12 mouse cellular contexts compared by ENCODE assay signal in genomic region chr10:96479786-96480185, GRCm38 (mm10).
DNase-seq lines count a peak whose midpoint lies in the region; ATAC-seq lines count a peak whose summit lies in the region.
"Had no signal": no experiment of that assay in that cellular context is flagged by ENCODE, and none has a peak within 500 bp of the region (broad histone marks: within the 10 kb centered on the region; RNA-seq: fewer than 3 reads in every experiment).

No protein-coding gene starts in this region.

- no peak overlapping the region for H3K4me3 ChIP-seq in hindbrain, embryonic 11.5 days (ENCODE audit: low read depth, low read length)
- no peak overlapping the region for H3K4me3 ChIP-seq in hindbrain, embryonic 12.5 days
- no peak overlapping the region for H3K4me3 ChIP-seq in limb, embryonic 12.5 days (replicated peaks)
- H3K4me3 ChIP-seq: megakaryocyte, embryonic 14.5 days had no signal

- H3K27ac ChIP-seq in hindbrain, embryonic 11.5 days (ENCODE audit: low read depth, low read length), result no peak overlapping the region
- no peak overlapping the region for H3K27ac ChIP-seq in hindbrain, embryonic 12.5 days
- no peak overlapping the region for H3K27ac ChIP-seq in limb, embryonic 12.5 days

- no peak for ATAC-seq in hindbrain, embryonic 11.5 days (ENCODE audit: low FRiP score)
- ATAC-seq in hindbrain, embryonic 12.5 days (ENCODE audit: low FRiP score), result no peak
- ATAC-seq in limb, embryonic 12.5 days (ENCODE audit: insufficient number of reproducible peaks, insufficient read depth, low FRiP score, low TSS enrichment, low read depth), result no peak

- no peaks in the 10 kb centered on the region for H3K36me3 ChIP-seq in hindbrain, embryonic 11.5 days (ENCODE audit: control insufficient read depth, insufficient read depth, low read length)
- H3K36me3 ChIP-seq in hindbrain, embryonic 12.5 days, result no peaks in the 10 kb centered on the region
- H3K36me3 ChIP-seq in limb, embryonic 12.5 days, result no peaks in the 10 kb centered on the region

- no peaks in the 10 kb centered on the region for H3K4me1 ChIP-seq in hindbrain, embryonic 11.5 days (replicated peaks; ENCODE audit: control insufficient read depth, insufficient read depth, low read length)
- peaks cover 14% of the 10 kb centered on the region; the same call in 1 of the 2 replicates for H3K4me1 ChIP-seq in hindbrain, embryonic 12.5 days
- H3K4me1 ChIP-seq in limb, embryonic 12.5 days (replicated peaks), result peaks cover 26% of the 10 kb centered on the region
- H3K4me1 ChIP-seq: megakaryocyte, embryonic 14.5 days had no signal

- H3K27me3 ChIP-seq in hindbrain, embryonic 11.5 days (ENCODE audit: control insufficient read depth, insufficient read depth, low read length), result no peaks in the 10 kb centered on the region
- H3K27me3 ChIP-seq in hindbrain, embryonic 12.5 days, result no peaks in the 10 kb centered on the region
- H3K27me3 ChIP-seq in limb, embryonic 12.5 days, result no peaks in the 10 kb centered on the region

- H3K9me3 ChIP-seq in hindbrain, embryonic 11.5 days (ENCODE audit: control insufficient read depth, low read length), result no peaks in the 10 kb centered on the region
- no peaks in the 10 kb centered on the region for H3K9me3 ChIP-seq in hindbrain, embryonic 12.5 days (replicated peaks)
- no peaks in the 10 kb centered on the region for H3K9me3 ChIP-seq in limb, embryonic 12.5 days

- H3K9ac ChIP-seq in hindbrain, embryonic 11.5 days (ENCODE audit: low read depth, low read length), result no peak overlapping the region
- no peak overlapping the region for H3K9ac ChIP-seq in hindbrain, embryonic 12.5 days
- H3K9ac ChIP-seq in limb, embryonic 12.5 days (replicated peaks), result no peak overlapping the region

- WGBS in hindbrain, embryonic 11.5 days, result 68% methylated on average over 8 of the region's 8 CpGs
- WGBS in hindbrain, embryonic 12.5 days, result 71% methylated on average over 8 of the region's 8 CpGs
- 42% methylated on average over 8 of the region's 8 CpGs for WGBS in limb, embryonic 12.5 days

- H3K4me2 ChIP-seq in hindbrain, embryonic 11.5 days (replicated peaks; ENCODE audit: low read depth, low read length), result no peak overlapping the region
- no peak overlapping the region for H3K4me2 ChIP-seq in hindbrain, embryonic 12.5 days (replicated peaks)
- H3K4me2 ChIP-seq in limb, embryonic 12.5 days, result peak overlapping the region; percentile 16

- peak; percentile 10 for DNase-seq in hindbrain, embryonic 11.5 days (ENCODE audit: low spot score)
- DNase-seq in right cerebral cortex, postnatal 4 days, result peak; percentile 6
- no peak for DNase-seq in right cerebral cortex, adult 18-20 months
- no peak for DNase-seq in spleen, postnatal 14 days (ENCODE audit: low spot score in 2 of 2)
- DNase-seq in cerebellum, adult 18-20 months, result no peak
- DNase-seq: adrenal gland, postnatal 14 days; kidney, adult 8-10 months; liver; thymus, adult 2 months had no signal

Comparison
In these comparisons a context has a peak if more than half of its experiments do, and no peak if none do; other contexts are left out.
1. DNase-seq: peak in hindbrain, embryonic 11.5 days (single experiment) and right cerebral cortex, postnatal 4 days (single experiment); none in right cerebral cortex, adult 18-20 months (single experiment), spleen, postnatal 14 days (0 of 2) and cerebellum, adult 18-20 months (0 of 2).